Comparison of ENCODE assay signal across 20 mouse cellular contexts in genomic region chr6:120479302-120479701, GRCm38 (mm10). TPM values are rescaled to one million over a fixed set of nuclear protein-coding genes. Genes with fewer than 3 reads are reported as not detected.
A peak's percentile ranks its signal among the peaks of the same experiment; 100 is the strongest.
DNase-seq lines count a peak whose midpoint lies in the region; TF ChIP-seq lines count a peak whose summit lies in the region.
"Had no signal": no experiment of that assay in that cellular context is flagged by ENCODE, and none has a peak within 500 bp of the region (broad histone marks: within the 10 kb centered on the region; RNA-seq: fewer than 3 reads in every experiment).

No protein-coding gene starts in this region.

- DNase-seq in left cerebral cortex, adult 2 months (ENCODE audit: extremely low spot score in 1 of 2, low spot score in 2 of 2): no peak
- DNase-seq in left cerebral cortex, adult 8-10 months (ENCODE audit: low spot score in 2 of 2): no peak
- DNase-seq in lung, postnatal 25 days (ENCODE audit: low spot score): peak; percentile 59
- peak; percentile 41 for DNase-seq in skeletal muscle tissue, adult 2 months (ENCODE audit: low read depth, low spot score)
- no peak for DNase-seq in natural killer cell, adult 2 months (ENCODE audit: low spot score in 2 of 2)
- DNase-seq in left cerebral cortex, adult 18-20 months (ENCODE audit: low spot score in 2 of 2): no peak
- DNase-seq: adrenal gland, adult 2 months; cerebellum, adult 9-10 months; gastrocnemius, adult 2 months; heart, adult 2 months; kidney, adult 11 months; kidney, postnatal 25 days; liver, embryonic 13.5 days; right cerebral cortex, postnatal 14 days; thymus, postnatal 4 days had no signal

- intact Hi-C loops in left cerebral cortex, adult 2 months (cut with DNase I): no loop called here

- no peak overlapping the region for H3K4me3 ChIP-seq in left cerebral cortex, adult 2 months
- no peak overlapping the region for H3K4me3 ChIP-seq in cortical plate, adult 2 months (ENCODE audit: insufficient read depth, low read length)
- H3K4me3 ChIP-seq: embryonic facial prominence, embryonic 10.5 days; erythroblast, embryonic 14.5 days; forebrain, embryonic 15.5 days; gastrocnemius, adult 2 months; heart, adult 2 months; liver, embryonic 13.5 days; midbrain, embryonic 10.5 days had no signal

- H3K27ac ChIP-seq in left cerebral cortex, adult 2 months: peak overlapping the region; percentile 85
- peak overlapping the region; percentile 66 for H3K27ac ChIP-seq in cortical plate, adult 2 months (ENCODE audit: insufficient read depth, low read length)
- H3K27ac ChIP-seq: embryonic facial prominence, embryonic 10.5 days; forebrain, embryonic 15.5 days; gastrocnemius, adult 2 months; heart, adult 2 months; liver, embryonic 13.5 days; midbrain, embryonic 10.5 days had no signal

- TF ChIP-seq CTCF in left cerebral cortex, adult 2 months (IDR thresholded peaks at IDR 0.05): no peak
- no peak for TF ChIP-seq CTCF in cortical plate, adult 2 months (IDR thresholded peaks at IDR 0.05; ENCODE audit: extremely low read depth, insufficient read depth, low read length)

- TF ChIP-seq POLR2A in cortical plate, adult 2 months (IDR thresholded peaks at IDR 0.05; ENCODE audit: extremely low read depth, insufficient read depth, low read length): no peak

- peaks cover 7% of the 10 kb centered on the region for H3K4me1 ChIP-seq in cortical plate, adult 2 months (ENCODE audit: control insufficient read depth, insufficient read depth, low read length)
- H3K4me1 ChIP-seq: forebrain, embryonic 15.5 days had no signal

RNA-seq across cellular contexts. Expression of gene Tmem121b, which starts 14.3 kb away (rescaled TPM):
- total RNA-seq in left cerebral cortex, adult 2 months (2021): 10 to 100 TPM; 56.1 to 57.4 TPM
- 10 to 100 TPM; 43.6 to 47.4 (median 46.5) TPM for total RNA-seq in left cerebral cortex, adult 8-10 months (2022)
- 39.3 and 40.5 TPM in 2 replicates for polyA plus RNA-seq in cortical plate, adult 2 months (2012; rRNA removed)
- total RNA-seq in left cerebral cortex, adult 18-20 months (2021): 10 to 100 TPM; 56.6 to 57.9 TPM
- total RNA-seq: gastrocnemius, adult 2 months; heart, adult 2 months had no signal
- polyA plus RNA-seq: erythroblast, embryonic 14.5 days; heart, adult 2 months; liver, embryonic 13.5 days had no signal

RNA-seq across cellular contexts. Expression of gene Il17ra, which starts 16.3 kb away (rescaled TPM):
- total RNA-seq in left cerebral cortex, adult 2 months (2021): 10 to 100 TPM; 14.8 to 19.7 TPM
- 10 to 100 TPM; 13.8 to 24.1 (median 17.1) TPM for total RNA-seq in left cerebral cortex, adult 8-10 months (2022)
- 16.6 and 17.9 TPM in 2 replicates for polyA plus RNA-seq in cortical plate, adult 2 months (2012; rRNA removed)
- 10 to 100 TPM; 18.2 to 19.6 TPM for total RNA-seq in left cerebral cortex, adult 18-20 months (2021)

RNA-seq across cellular contexts. Expression of gene Hdhd5, which starts 51.8 kb away (rescaled TPM):
- 10 to 100 TPM; 35.2 to 41.0 TPM for total RNA-seq in left cerebral cortex, adult 2 months (2021)
- 10 to 100 TPM; 31.7 to 36.8 (median 33.9) TPM for total RNA-seq in left cerebral cortex, adult 8-10 months (2022)
- polyA plus RNA-seq in cortical plate, adult 2 months (2012; rRNA removed): 45.6 and 46.9 TPM in 2 replicates
- total RNA-seq in left cerebral cortex, adult 18-20 months (2021): 10 to 100 TPM; 32.3 to 35.3 TPM

Comparison
In these comparisons a context has a peak if more than half of its experiments do, and no peak if none do; other contexts are left out.
1. DNase-seq: peak in lung, postnatal 25 days (single experiment) and skeletal muscle tissue, adult 2 months (single experiment); none in left cerebral cortex, adult 2 months (0 of 2), left cerebral cortex, adult 8-10 months (0 of 2), natural killer cell, adult 2 months (0 of 2) and left cerebral cortex, adult 18-20 months (0 of 2).